Mouse (Mus musculus): Measurements from ENCODE around the gene Olfr630. TPM values are rescaled to one million over a fixed set of nuclear protein-coding genes. Genes with fewer than 3 reads are reported as not detected.
"Not testable (repeated sequence)": the region's sequence is repeated elsewhere in the genome, so short reads cannot be mapped to it uniquely, and the experiment has no call there.

The Olfr630 gene
- not detected in 2 replicates for total RNA-seq (2021)
- long read RNA-seq, experiment 1: 0 reads
- long read RNA-seq, experiment 2: 0 reads

GRCm38 (mm10) chr7:103757233-103757632, at the start of gene Olfr630:
Olfr630 (minus strand) TSS chr7:103757333.
- no peak for DNase-seq

- peak; percentile 30 for DNase-seq
These were observed 49.7 kb upstream of the Olfr630 start for GRCm38 (mm10) chr7:103806856-103807255.

GRCm38 (mm10) chr7:103792669-103793388, 35.7 kb upstream of the Olfr630 start:
- no peak for DNase-seq

GRCm38 (mm10) chr7:103791721-103792120, 34.6 kb upstream of the Olfr630 start, which contains the start of gene Olfr67:
Olfr67 (minus strand) TSS chr7:103791821.
- no peak for DNase-seq

- DNase-seq: no peak
These were observed 22.5 kb upstream of the Olfr630 start, which contains the start of gene Olfr68 for GRCm38 (mm10) chr7:103779598-103779997. Olfr68 (minus strand) TSS chr7:103779698.

- not testable (repeated sequence) for DNase-seq
These were observed 20.5 kb upstream of the Olfr630 start for GRCm38 (mm10) chr7:103777652-103778051.

- no peak for DNase-seq
These were observed 14.4 kb upstream of the Olfr630 start, which contains the start of gene Olfr69 for GRCm38 (mm10) chr7:103771494-103771893. Olfr69 (minus strand) TSS chr7:103771594.

GRCm38 (mm10) chr7:103767687-103768086, 10.6 kb upstream of the Olfr630 start:
- not testable (repeated sequence) for DNase-seq

GRCm38 (mm10) chr7:103762212-103762611, 5.1 kb upstream of the Olfr630 start:
- DNase-seq: not testable (repeated sequence)

- DNase-seq: no peak
These were observed 12.3 kb downstream of the Olfr630 start, which contains the start of gene Olfr629 for GRCm38 (mm10) chr7:103744843-103745242. Olfr629 (minus strand) TSS chr7:103744943.

GRCm38 (mm10) chr7:103730074-103730473, 27.1 kb downstream of the Olfr630 start, which contains the start of gene Olfr628:
Olfr628 (plus strand) TSS chr7:103730374.
- DNase-seq: no peak

- peak; percentile 4 for DNase-seq
These were observed 40.7 kb downstream of the Olfr630 start for GRCm38 (mm10) chr7:103716398-103716797.

- DNase-seq: no peak
These were observed 42.8 kb downstream of the Olfr630 start, which contains the start of gene Olfr243 for GRCm38 (mm10) chr7:103714371-103714770. Olfr243 (plus strand) TSS chr7:103714671.

GRCm38 (mm10) chr7:103712024-103712423, 45.1 kb downstream of the Olfr630 start:
- DNase-seq: no peak

Other genes with a start within 250 kb of the Olfr630 start
- not detected in 2 replicates for gene Olfr610, start 245.2 kb downstream of the Olfr630 start, total RNA-seq (2021)
- not detected in 2 replicates for gene Olfr611, start 236.5 kb downstream of the Olfr630 start, total RNA-seq (2021)
- gene Olfr612, start 214.6 kb downstream of the Olfr630 start, total RNA-seq (2021): not detected in 2 replicates
- not detected in 2 replicates for gene Olfr613, start 209.3 kb downstream of the Olfr630 start, total RNA-seq (2021)
- gene Olfr615, start 201.3 kb downstream of the Olfr630 start, total RNA-seq (2021): not detected in 2 replicates
- not detected in 2 replicates for gene Olfr616, start 188.2 kb downstream of the Olfr630 start, total RNA-seq (2021)
- gene Olfr617, start 184.3 kb downstream of the Olfr630 start, total RNA-seq (2021): not detected in 2 replicates
- not detected in 2 replicates for gene Olfr618, start 167.2 kb downstream of the Olfr630 start, total RNA-seq (2021)
- not detected in 2 replicates for gene Olfr619, start 156.8 kb downstream of the Olfr630 start, total RNA-seq (2021)
- not detected in 2 replicates for gene Olfr620, start 144.8 kb downstream of the Olfr630 start, total RNA-seq (2021)
- gene Olfr622, start 114.6 kb downstream of the Olfr630 start, total RNA-seq (2021): not detected in 2 replicates
- gene Olfr623, start 93.6 kb downstream of the Olfr630 start, total RNA-seq (2021): not detected in 2 replicates
- gene Olfr624, start 86.1 kb downstream of the Olfr630 start, total RNA-seq (2021): 0.04 TPM in 1 of 2 replicates, not detected in the other
- gene Olfr625-ps1, start 74.6 kb downstream of the Olfr630 start, total RNA-seq (2021): not detected in 2 replicates
- gene Olfr243, start 42.7 kb downstream of the Olfr630 start, total RNA-seq (2021): not detected in 2 replicates
- not detected in 2 replicates for gene Olfr628, start 27.0 kb downstream of the Olfr630 start, total RNA-seq (2021)
- not detected in 2 replicates for gene Olfr629, start 12.4 kb downstream of the Olfr630 start, total RNA-seq (2021)
- not detected in 2 replicates for gene Olfr69, start 14.3 kb upstream of the Olfr630 start, total RNA-seq (2021)
- not detected in 2 replicates for gene Olfr68, start 22.4 kb upstream of the Olfr630 start, total RNA-seq (2021)
- not detected in 2 replicates for gene Olfr67, start 34.5 kb upstream of the Olfr630 start, total RNA-seq (2021)
- 1,182 and 1,430 TPM in 2 replicates for gene Hbb-bt, start 56.7 kb upstream of the Olfr630 start, total RNA-seq (2021)
- gene Hbb-bs, start 70.8 kb upstream of the Olfr630 start, total RNA-seq (2021): 8,688 and 11,965 TPM in 2 replicates
- not detected in 2 replicates for gene Hbb-bh2, start 83.2 kb upstream of the Olfr630 start, total RNA-seq (2021)
- not detected in 2 replicates for gene Hbb-bh1, start 85.8 kb upstream of the Olfr630 start, total RNA-seq (2021)
- not detected in 2 replicates for gene Hbb-y, start 95.9 kb upstream of the Olfr630 start, total RNA-seq (2021)
- not detected in 2 replicates for gene Olfr66, start 128.9 kb upstream of the Olfr630 start, total RNA-seq (2021)
- gene Olfr64, start 137.2 kb upstream of the Olfr630 start, total RNA-seq (2021): not detected in 2 replicates
- gene Olfr65, start 146.2 kb upstream of the Olfr630 start, total RNA-seq (2021): not detected in 2 replicates
- gene Olfr631, start 171.5 kb upstream of the Olfr630 start, total RNA-seq (2021): not detected in 2 replicates
- gene Olfr632, start 177.0 kb upstream of the Olfr630 start, total RNA-seq (2021): not detected in 2 replicates
- gene Olfr633, start 187.1 kb upstream of the Olfr630 start, total RNA-seq (2021): not detected in 2 replicates
- not detected in 2 replicates for gene Olfr635, start 213.8 kb upstream of the Olfr630 start, total RNA-seq (2021)
- gene Olfr638, start 241.4 kb upstream of the Olfr630 start, total RNA-seq (2021): not detected in 2 replicates

All from adrenal gland, postnatal 14 days (tissue).